Mouse (Mus musculus): ENCODE measurements at regions not wholly inside any gene's neighbourhood (a gene's known extent, or its start where the extent isn't known, plus 50 kb on each side); places are given as distances from the start of the nearest gene placed in this dataset.

DNA sequence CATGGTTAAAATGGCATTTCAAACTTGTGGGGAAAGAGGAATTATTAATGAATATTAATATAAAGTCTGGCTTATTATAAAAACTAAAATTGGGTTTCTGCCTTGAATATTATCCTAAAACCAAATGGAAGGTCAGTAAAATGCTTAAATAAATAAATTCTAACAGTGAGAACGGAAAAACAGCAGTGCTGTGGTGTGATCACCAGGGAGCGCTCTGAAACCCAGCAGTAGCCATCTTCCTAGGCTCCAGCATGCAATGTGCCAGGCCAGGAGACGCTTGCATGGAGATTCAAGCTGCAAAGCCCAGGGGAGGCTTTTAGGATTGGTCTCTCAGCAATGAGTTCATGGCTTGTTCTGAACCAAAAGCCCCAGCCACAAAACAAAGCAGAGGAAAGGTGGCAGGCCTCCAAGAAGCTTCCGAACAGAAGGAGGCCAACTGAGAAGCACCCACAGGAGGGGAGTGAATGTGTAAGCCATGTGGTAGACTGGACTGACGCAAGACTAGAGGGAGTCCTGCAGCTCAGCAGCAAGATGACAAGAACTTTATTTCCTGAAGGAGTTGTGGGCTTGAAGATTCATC is 52.3 kb upstream of the Bace2 start:
- no peak for DNase-seq (ENCODE audit: low spot score in 2 of 2)

All from adrenal gland, postnatal 4 days (tissue).